Mouse (Mus musculus): ENCODE data around the gene Clstn1.

- no peak for TF ChIP-seq CTCF (IDR thresholded peaks at IDR 0.05; ENCODE audit: low read depth, low read length)
- TF ChIP-seq POLR2A (IDR thresholded peaks at IDR 0.05; ENCODE audit: borderline replicate concordance, low read depth, low read length), result no peak
Observed at GRCm38 (mm10) chr4:149671175-149671574, 84.9 kb downstream of the Clstn1 start.
